Mouse (Mus musculus) liver, adult 2 months (tissue): ENCODE data around the gene Vstm2a. TPM values are rescaled to one million over a fixed set of nuclear protein-coding genes. Genes with fewer than 3 reads are reported as not detected.

Source experiments
- DNase-seq: peaks from one replicate; pipeline ENCODE4 v3.0.0-alpha.2; 2011; ENCODE audit warnings: low read depth, low spot score; ENCODE audit errors: extremely low read depth
- H3K27ac ChIP-seq: fragments of 200-500 bp; replicated peaks from 2 replicates; pipeline ENCODE4 v1.5.1; 2012; ENCODE audit warnings: low read depth, mild to moderate bottlenecking, control low read depth, inconsistent platforms, low read length; ENCODE audit not compliant: insufficient read depth
- H3K27me3 ChIP-seq: fragments of 200-500 bp; 2 replicates; pipeline ENCODE4 v1.6.1; 2012; ENCODE audit warnings: mild to moderate bottlenecking, moderate library complexity, low read length, inconsistent platforms; ENCODE audit not compliant: control insufficient read depth, insufficient read depth
- H3K36me3 ChIP-seq: fragments of 200-500 bp; 2 replicates; pipeline ENCODE4 v1.6.1; 2012; ENCODE audit warnings: low read length, inconsistent platforms; ENCODE audit not compliant: control insufficient read depth, insufficient read depth
- H3K4me1 ChIP-seq: fragments of 200-500 bp; 2 replicates; pipeline ENCODE4 v1.6.1; 2011; ENCODE audit warnings: low read length; ENCODE audit not compliant: control insufficient read depth, insufficient read depth
- H3K4me3 ChIP-seq: fragments of 200-500 bp; 2 replicates; pipeline ENCODE4 v1.5.1; 2011; ENCODE audit warnings: low read depth, mild to moderate bottlenecking, control low read depth, low read length, moderate library complexity; ENCODE audit not compliant: insufficient read depth
- H3K79me2 ChIP-seq: fragments of 200-500 bp; 2 replicates; pipeline ENCODE4 v1.6.1; 2012; ENCODE audit warnings: inconsistent platforms, mild to moderate bottlenecking, low read length, moderate library complexity; ENCODE audit not compliant: control insufficient read depth, insufficient read depth
- H3K9ac ChIP-seq: fragments of 200-500 bp; 2 replicates; pipeline ENCODE4 v1.6.1; 2012; ENCODE audit warnings: low read depth, mild to moderate bottlenecking, control low read depth, inconsistent platforms, low read length
- CTCF ChIP-seq: fragments of 200-500 bp; IDR thresholded peaks from 2 replicates; pipeline ENCODE4 v1.5.1; 2011; ENCODE audit warnings: low read depth, low read length, control low read depth
- POLR2A ChIP-seq: fragments of 200-500 bp; IDR thresholded peaks from 2 replicates; pipeline ENCODE4 v1.6.1; 2011; ENCODE audit warnings: low read length, control low read depth; ENCODE audit not compliant: insufficient read depth; ENCODE audit errors: extremely low read depth
- WGBS: fragments of 180-500 bp; shearing (Covaris S2); methylation state at CpG from one replicate; pipeline ENCODE4 v1.1.7; 2018; 5-methylcytosine and 5-hydroxymethylcytosine counted together
- polyA plus RNA-seq: library from polyadenylated mRNA; depleted of rRNA; stranded (reverse); fragments of >200 nt; gene quantifications from 2 replicates; pipeline ENCODE4 v1.2.3, GENCODE M21; 2012
- total RNA-seq: library from RNA; depleted of rRNA; stranded (reverse); fragments of >200 nt; gene quantifications from 2 replicates; pipeline ENCODE4 v1.2.3, GENCODE M21; 2014

Gene Vstm2a
- total and polyA plus RNA-seq, 2 experiments: not detected

- Histone ChIP-seq H3K27ac (no peak overlapping the region), H3K9ac (no peak overlapping the region), H3K4me3 (no peak overlapping the region), H3K4me1 (no peaks in the 10 kb centered on the region), H3K79me2 (no peaks in the 10 kb centered on the region), H3K27me3 (no peaks in the 10 kb centered on the region), H3K36me3 (no peaks in the 10 kb centered on the region)
- 71% methylated on average over 2 of the region's 2 CpGs for WGBS
- no peak for DNase-seq
- TF ChIP-seq CTCF: no peak
- TF ChIP-seq POLR2A: no peak
Measured at GRCm38 (mm10) chr11:16315097-16315496, 57.6 kb downstream of the Vstm2a start.

DNA sequence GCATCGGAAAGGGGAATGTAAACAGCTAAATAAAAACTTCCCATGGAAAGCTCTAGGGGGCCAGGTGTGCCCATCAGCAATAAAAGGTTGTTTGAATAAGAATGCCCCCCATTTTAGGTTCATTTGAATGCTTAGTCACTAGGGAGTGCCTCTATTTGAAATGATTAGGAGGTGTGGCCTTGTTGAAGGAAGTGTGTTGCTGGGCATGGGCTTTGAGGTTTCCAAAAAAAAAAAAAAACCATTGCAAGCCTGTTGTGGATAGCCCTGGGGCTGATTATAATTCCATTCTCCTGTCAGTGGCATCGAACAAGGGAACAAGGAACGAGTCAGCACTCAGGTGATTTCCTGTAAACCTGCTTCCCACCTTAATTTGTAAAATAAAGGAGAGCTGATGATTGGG lies 87.7 kb downstream of the Vstm2a start:
- H3K4me1 ChIP-seq: no peaks in the 10 kb centered on the region
- H3K9ac ChIP-seq: no peak overlapping the region
- no peaks in the 10 kb centered on the region for H3K27me3 ChIP-seq
- H3K27ac ChIP-seq: no peak overlapping the region
- 46% methylated on average over 3 of the region's 3 CpGs for WGBS
- H3K4me3 ChIP-seq: no peak overlapping the region
- DNase-seq: no peak
- no peaks in the 10 kb centered on the region for H3K79me2 ChIP-seq
- H3K36me3 ChIP-seq: no peaks in the 10 kb centered on the region
- TF ChIP-seq POLR2A: no peak
- no peak for TF ChIP-seq CTCF

- Histone ChIP-seq H3K27me3 (no peaks in the 10 kb centered on the region), H3K4me1 (no peaks in the 10 kb centered on the region), H3K36me3 (no peaks in the 10 kb centered on the region), H3K27ac (no peak overlapping the region), H3K79me2 (no peaks in the 10 kb centered on the region), H3K4me3 (no peak overlapping the region), H3K9ac (no peak overlapping the region)
- no peak for DNase-seq
- no peak for TF ChIP-seq POLR2A
- WGBS: 73% methylated on average over 3 of the region's 3 CpGs
Measured at GRCm38 (mm10) chr11:16345676-16346075, 88.2 kb downstream of the Vstm2a start.

DNA sequence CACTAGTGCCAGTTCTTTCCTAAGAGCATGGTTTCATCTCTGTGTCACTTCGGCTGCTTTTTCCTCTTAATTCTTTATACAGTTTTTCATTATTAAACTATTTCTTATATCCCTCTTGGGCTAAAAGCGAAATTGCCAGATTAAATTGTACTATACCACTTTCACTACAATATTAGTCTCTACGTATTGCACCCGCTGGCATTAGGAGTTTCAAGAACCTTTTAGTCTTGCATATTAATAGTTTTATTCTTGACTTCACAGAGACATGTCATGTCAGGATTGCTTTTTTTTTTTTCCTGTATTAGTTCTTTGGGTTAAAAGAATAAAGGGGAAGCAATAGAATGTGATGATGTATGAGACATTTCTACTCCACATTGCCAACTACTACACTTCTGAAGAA lies 94.4 kb downstream of the Vstm2a start:
- no peaks in the 10 kb centered on the region for H3K4me1 ChIP-seq
- H3K4me3 ChIP-seq: no peak overlapping the region
- H3K9ac ChIP-seq: no peak overlapping the region
- WGBS: 82% methylated on average over 4 of the region's 4 CpGs
- H3K79me2 ChIP-seq: no peaks in the 10 kb centered on the region
- TF ChIP-seq CTCF (no peak), POLR2A (no peak)
- H3K27me3 ChIP-seq: no peaks in the 10 kb centered on the region
- DNase-seq: no peak
- no peaks in the 10 kb centered on the region for H3K36me3 ChIP-seq
- no peak overlapping the region for H3K27ac ChIP-seq

- TF ChIP-seq CTCF: no peak
- no peak for TF ChIP-seq POLR2A
- Histone ChIP-seq H3K9ac (no peak overlapping the region), H3K27me3 (no peaks in the 10 kb centered on the region), H3K4me3 (no peak overlapping the region), H3K79me2 (no peaks in the 10 kb centered on the region), H3K4me1 (no peaks in the 10 kb centered on the region), H3K27ac (no peak overlapping the region), H3K36me3 (no peaks in the 10 kb centered on the region)
- DNase-seq: no peak
Measured at GRCm38 (mm10) chr11:16354356-16354755, 96.8 kb downstream of the Vstm2a start.

GRCm38 (mm10) chr11:16366852-16367587 lies 109.5 kb downstream of the Vstm2a start:
- no peaks in the 10 kb centered on the region for H3K36me3 ChIP-seq
- no peak overlapping the region for H3K9ac ChIP-seq
- DNase-seq: no peak
- no peaks in the 10 kb centered on the region for H3K4me1 ChIP-seq
- WGBS: 73% methylated on average over 8 of the region's 8 CpGs
- H3K27me3 ChIP-seq: no peaks in the 10 kb centered on the region
- no peak for TF ChIP-seq POLR2A
- no peak for TF ChIP-seq CTCF
- H3K27ac ChIP-seq: no peak overlapping the region
- no peak overlapping the region for H3K4me3 ChIP-seq
- H3K79me2 ChIP-seq: no peaks in the 10 kb centered on the region
